Mouse (Mus musculus) lung, adult 18-20 months (tissue): Measurements from ENCODE around the gene Gm7945.
"Not testable (repeated sequence)": the region's sequence is repeated elsewhere in the genome, so short reads cannot be mapped to it uniquely, and the experiment has no call there.

Experiments
- DNase-seq, 2 experiments: peaks; one replicate each; pipeline ENCODE4 v3.0.0; 2022; ENCODE audit warnings: mixed read lengths in 2 of 2

The Gm7945 gene

GRCm38 (mm10) chr14:41386279-41386678, at the start of gene Gm7945:
Gm7945 (minus strand) TSS chr14:41386379.
- not testable (repeated sequence) for DNase-seq

GRCm38 (mm10) chr14:41425393-41426075, 39.4 kb upstream of the Gm7945 start:
- DNase-seq: peak; percentile 3 to 4

- DNase-seq: peak in 1 of 2 experiments; percentile 1
Observed at GRCm38 (mm10) chr14:41424694-41425093, 38.5 kb upstream of the Gm7945 start.

GRCm38 (mm10) chr14:41408181-41408580, 22.0 kb upstream of the Gm7945 start, which contains the start of gene Gm6482:
Gm6482 (minus strand) TSS chr14:41408281.
- not testable (repeated sequence) for DNase-seq

- DNase-seq: not testable (repeated sequence)
Observed at GRCm38 (mm10) chr14:41348309-41348708, 37.9 kb downstream of the Gm7945 start, which contains the start of gene Gm5798. Gm5798 (plus strand) TSS chr14:41348609.
